Mouse (Mus musculus): ENCODE results near the gene 2310061N02Rik. TPM values are rescaled to one million over a fixed set of nuclear protein-coding genes. Genes with fewer than 3 reads are reported as not detected.

Gene 2310061N02Rik
- polyA plus RNA-seq, 1 experiment = not detected

GRCm38 (mm10) chr16:88728812-88729275 is 21.1 kb upstream of the 2310061N02Rik start, which contains the start of gene Krtap13-1:
Gene Krtap13-1 (plus strand): TSS chr16:88728862.
- no peaks in the 10 kb centered on the region for H3K79me2 ChIP-seq (ENCODE audit: control insufficient read depth, insufficient read depth)
- H3K4me3 ChIP-seq = no peak within 1 kb of the TSS
- no peak within 1 kb of the TSS for H3ac ChIP-seq (ENCODE audit: control insufficient read depth, insufficient read length)
- TF ChIP-seq CEBPB (IDR thresholded peaks at IDR 0.05; ENCODE audit: insufficient read depth, poor library complexity, severe bottlenecking) (no peak), POLR2A (IDR thresholded peaks at IDR 0.05; ENCODE audit: insufficient read length, low read depth) (no peak), MYOD1 (IDR thresholded peaks at IDR 0.05; ENCODE audit: control insufficient read depth in 1 of 3, insufficient read length in 2 of 3, low read depth in 2 of 3) (no peak), MYOG (IDR thresholded peaks at IDR 0.05; ENCODE audit: control insufficient read depth in 1 of 3, insufficient read depth in 1 of 3, insufficient read length in 2 of 3, low read depth in 2 of 3) (no peak), USF1 (IDR thresholded peaks at IDR 0.05; ENCODE audit: low read depth) (no peak), REST (IDR thresholded peaks at IDR 0.05; ENCODE audit: insufficient read depth, insufficient read length) (no peak), E2F4 (IDR thresholded peaks at IDR 0.05; ENCODE audit: insufficient read depth) (no peak), TCF3 (IDR thresholded peaks at IDR 0.05; ENCODE audit: insufficient read length, low read depth) (no peak), TCF12 (IDR thresholded peaks at IDR 0.05; ENCODE audit: insufficient read depth, poor library complexity, severe bottlenecking) (no peak), POLR2AphosphoS2 (IDR thresholded peaks at IDR 0.05; ENCODE audit: insufficient read length, low read depth) (no peak), MAX (IDR thresholded peaks at IDR 0.05; ENCODE audit: low read depth) (no peak), SRF (IDR thresholded peaks at IDR 0.05; ENCODE audit: control insufficient read depth, insufficient read length, low read depth) (no peak)
- H3K4me2 ChIP-seq (ENCODE audit: low read depth) = no peak within 1 kb of the TSS
- no peaks in the 10 kb centered on the region for H3K36me3 ChIP-seq (ENCODE audit: control insufficient read depth, insufficient read depth)
- no peaks in the 10 kb centered on the region for H3K27me3 ChIP-seq (ENCODE audit: control insufficient read depth, insufficient read depth, insufficient read length)

GRCm38 (mm10) chr16:88720031-88720430 is 12.3 kb upstream of the 2310061N02Rik start:
- no peak for TF ChIP-seq TCF3 (IDR thresholded peaks at IDR 0.05; ENCODE audit: insufficient read length, low read depth)
- TF ChIP-seq USF1 (IDR thresholded peaks at IDR 0.05; ENCODE audit: low read depth) = no peak
- TF ChIP-seq E2F4 (IDR thresholded peaks at IDR 0.05; ENCODE audit: insufficient read depth) = no peak
- no peak for TF ChIP-seq POLR2A (IDR thresholded peaks at IDR 0.05; ENCODE audit: insufficient read length, low read depth)
- TF ChIP-seq SRF (IDR thresholded peaks at IDR 0.05; ENCODE audit: control insufficient read depth, insufficient read length, low read depth) = no peak
- no peak for TF ChIP-seq TCF12 (IDR thresholded peaks at IDR 0.05; ENCODE audit: insufficient read depth, poor library complexity, severe bottlenecking)
- TF ChIP-seq CEBPB (IDR thresholded peaks at IDR 0.05; ENCODE audit: insufficient read depth, poor library complexity, severe bottlenecking) = no peak
- no peak for TF ChIP-seq POLR2AphosphoS2 (IDR thresholded peaks at IDR 0.05; ENCODE audit: insufficient read length, low read depth)
- TF ChIP-seq MAX (IDR thresholded peaks at IDR 0.05; ENCODE audit: low read depth) = no peak
- no peak for TF ChIP-seq MYOD1 (IDR thresholded peaks at IDR 0.05; ENCODE audit: control insufficient read depth in 1 of 3, insufficient read length in 2 of 3, low read depth in 2 of 3)
- no peak for TF ChIP-seq REST (IDR thresholded peaks at IDR 0.05; ENCODE audit: insufficient read depth, insufficient read length)
- TF ChIP-seq MYOG (IDR thresholded peaks at IDR 0.05; ENCODE audit: control insufficient read depth in 1 of 3, insufficient read depth in 1 of 3, insufficient read length in 2 of 3, low read depth in 2 of 3) = no peak
- Histone ChIP-seq H3K36me3 (ENCODE audit: control insufficient read depth, insufficient read depth) (no peaks in the 10 kb centered on the region), H3K4me2 (ENCODE audit: low read depth) (no peak overlapping the region), H3K79me2 (ENCODE audit: control insufficient read depth, insufficient read depth) (no peaks in the 10 kb centered on the region), H3K27me3 (ENCODE audit: control insufficient read depth, insufficient read depth, insufficient read length) (no peaks in the 10 kb centered on the region), H3ac (ENCODE audit: control insufficient read depth, insufficient read length) (no peak overlapping the region), H3K4me3 (no peak overlapping the region)

GRCm38 (mm10) chr16:88716549-88716948 is 8.8 kb upstream of the 2310061N02Rik start:
- Histone ChIP-seq H3K4me3 (no peak overlapping the region), H3ac (ENCODE audit: control insufficient read depth, insufficient read length) (no peak overlapping the region), H3K4me2 (ENCODE audit: low read depth) (no peak overlapping the region), H3K79me2 (ENCODE audit: control insufficient read depth, insufficient read depth) (no peaks in the 10 kb centered on the region), H3K36me3 (ENCODE audit: control insufficient read depth, insufficient read depth) (no peaks in the 10 kb centered on the region), H3K27me3 (ENCODE audit: control insufficient read depth, insufficient read depth, insufficient read length) (no peaks in the 10 kb centered on the region)
- TF ChIP-seq MYOG (IDR thresholded peaks at IDR 0.05; ENCODE audit: control insufficient read depth in 1 of 3, insufficient read depth in 1 of 3, insufficient read length in 2 of 3, low read depth in 2 of 3) = no peak
- TF ChIP-seq MYOD1 (IDR thresholded peaks at IDR 0.05; ENCODE audit: control insufficient read depth in 1 of 3, insufficient read length in 2 of 3, low read depth in 2 of 3) = no peak
- no peak for TF ChIP-seq POLR2AphosphoS2 (IDR thresholded peaks at IDR 0.05; ENCODE audit: insufficient read length, low read depth)
- no peak for TF ChIP-seq POLR2A (IDR thresholded peaks at IDR 0.05; ENCODE audit: insufficient read length, low read depth)
- no peak for TF ChIP-seq SRF (IDR thresholded peaks at IDR 0.05; ENCODE audit: control insufficient read depth, insufficient read length, low read depth)
- no peak for TF ChIP-seq TCF12 (IDR thresholded peaks at IDR 0.05; ENCODE audit: insufficient read depth, poor library complexity, severe bottlenecking)
- TF ChIP-seq REST (IDR thresholded peaks at IDR 0.05; ENCODE audit: insufficient read depth, insufficient read length) = no peak
- TF ChIP-seq TCF3 (IDR thresholded peaks at IDR 0.05; ENCODE audit: insufficient read length, low read depth) = no peak
- no peak for TF ChIP-seq CEBPB (IDR thresholded peaks at IDR 0.05; ENCODE audit: insufficient read depth, poor library complexity, severe bottlenecking)
- TF ChIP-seq USF1 (IDR thresholded peaks at IDR 0.05; ENCODE audit: low read depth) = no peak
- TF ChIP-seq MAX (IDR thresholded peaks at IDR 0.05; ENCODE audit: low read depth) = no peak
- no peak for TF ChIP-seq E2F4 (IDR thresholded peaks at IDR 0.05; ENCODE audit: insufficient read depth)

- Histone ChIP-seq H3K4me2 (ENCODE audit: low read depth) (no peak overlapping the region), H3ac (ENCODE audit: control insufficient read depth, insufficient read length) (no peak overlapping the region), H3K4me3 (no peak overlapping the region), H3K27me3 (ENCODE audit: control insufficient read depth, insufficient read depth, insufficient read length) (no peaks in the 10 kb centered on the region), H3K79me2 (ENCODE audit: control insufficient read depth, insufficient read depth) (no peaks in the 10 kb centered on the region), H3K36me3 (ENCODE audit: control insufficient read depth, insufficient read depth) (no peaks in the 10 kb centered on the region)
- TF ChIP-seq E2F4 (IDR thresholded peaks at IDR 0.05; ENCODE audit: insufficient read depth) (no peak), TCF3 (IDR thresholded peaks at IDR 0.05; ENCODE audit: insufficient read length, low read depth) (no peak)
Observed at GRCm38 (mm10) chr16:88711245-88711644, 3.5 kb upstream of the 2310061N02Rik start.

GRCm38 (mm10) chr16:88710757-88711156 is 3.0 kb upstream of the 2310061N02Rik start:
- Histone ChIP-seq H3K4me3 (no peak overlapping the region), H3K36me3 (ENCODE audit: control insufficient read depth, insufficient read depth) (no peaks in the 10 kb centered on the region), H3K4me2 (ENCODE audit: low read depth) (no peak overlapping the region), H3K79me2 (ENCODE audit: control insufficient read depth, insufficient read depth) (no peaks in the 10 kb centered on the region), H3ac (ENCODE audit: control insufficient read depth, insufficient read length) (no peak overlapping the region), H3K27me3 (ENCODE audit: control insufficient read depth, insufficient read depth, insufficient read length) (no peaks in the 10 kb centered on the region)
- TF ChIP-seq USF1 (IDR thresholded peaks at IDR 0.05; ENCODE audit: low read depth) (no peak), CEBPB (IDR thresholded peaks at IDR 0.05; ENCODE audit: insufficient read depth, poor library complexity, severe bottlenecking) (no peak), MYOD1 (IDR thresholded peaks at IDR 0.05; ENCODE audit: control insufficient read depth in 1 of 3, insufficient read length in 2 of 3, low read depth in 2 of 3) (no peak), E2F4 (IDR thresholded peaks at IDR 0.05; ENCODE audit: insufficient read depth) (no peak), MYOG (IDR thresholded peaks at IDR 0.05; ENCODE audit: control insufficient read depth in 1 of 3, insufficient read depth in 1 of 3, insufficient read length in 2 of 3, low read depth in 2 of 3) (no peak), TCF12 (IDR thresholded peaks at IDR 0.05; ENCODE audit: insufficient read depth, poor library complexity, severe bottlenecking) (no peak), REST (IDR thresholded peaks at IDR 0.05; ENCODE audit: insufficient read depth, insufficient read length) (no peak), TCF3 (IDR thresholded peaks at IDR 0.05; ENCODE audit: insufficient read length, low read depth) (no peak), POLR2A (IDR thresholded peaks at IDR 0.05; ENCODE audit: insufficient read length, low read depth) (no peak), MAX (IDR thresholded peaks at IDR 0.05; ENCODE audit: low read depth) (no peak), SRF (IDR thresholded peaks at IDR 0.05; ENCODE audit: control insufficient read depth, insufficient read length, low read depth) (no peak)
